Mouse (Mus musculus): Measurements from ENCODE around the gene Slc25a19. TPM values are rescaled to one million over a fixed set of nuclear protein-coding genes. Genes with fewer than 3 reads are reported as not detected.
A peak's percentile ranks its signal among the peaks of the same experiment; 100 is the strongest.

Gene Slc25a19
- total RNA-seq, 2 experiments from 2014 or later = 56.8 to 60.1 TPM

GRCm38 (mm10) chr11:115604304-115604696 is 23.8 kb downstream of the Slc25a19 start:
- DNase-seq (ENCODE audit: low spot score in 2 of 2) = no peak
- intact Hi-C loops (cut with DNase I) = loop anchor here (5.0 kb wide), 2 partner anchors 67 to 112 kb away; partner anchors contain the start of genes Nt5c and Sumo2

DNA sequence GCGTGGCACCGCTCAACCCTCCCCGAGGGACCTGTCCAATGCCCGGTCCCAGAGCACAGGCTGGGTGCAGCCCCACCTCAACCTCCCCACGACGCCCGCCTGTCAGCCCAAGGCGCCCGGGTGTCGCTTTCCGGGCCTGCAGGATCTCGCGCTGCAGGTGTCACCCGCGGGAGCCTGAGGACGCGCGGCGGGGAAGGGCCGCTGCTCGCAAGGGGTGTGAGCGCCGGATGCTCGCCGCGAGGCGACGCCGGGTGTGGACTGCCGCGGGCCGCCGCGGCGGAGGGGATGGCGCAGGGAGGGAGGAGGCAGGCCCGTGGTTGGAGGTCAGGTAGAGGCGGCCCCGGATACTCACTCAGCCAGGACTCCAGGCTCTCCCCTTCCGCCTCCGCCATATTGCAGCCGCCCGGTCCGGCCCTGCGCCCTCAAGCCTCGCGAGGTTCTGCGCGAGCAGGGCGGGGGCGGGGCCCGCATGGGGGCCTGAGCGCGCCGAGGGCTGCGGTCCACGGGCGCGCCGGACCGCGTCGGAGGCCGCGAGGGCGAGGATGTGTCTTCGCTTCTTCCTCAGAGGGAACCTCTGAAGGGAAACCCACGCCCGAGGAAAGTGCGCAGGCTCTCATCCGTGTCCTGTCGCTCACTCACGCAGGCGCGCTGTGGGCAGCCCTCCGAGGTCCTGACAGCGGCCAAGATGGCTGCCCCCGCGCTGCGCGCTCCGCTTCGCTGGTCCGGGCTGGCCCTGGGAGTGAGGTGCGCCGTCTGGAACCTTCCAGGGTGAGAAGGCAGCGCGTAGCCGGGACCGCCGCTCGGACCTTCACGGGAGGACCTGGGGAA is 24.4 kb downstream of the Slc25a19 start, which contains the start of the genes Mrps7 and Gga3:
Mrps7 (plus strand) TSS at position 450 of the 828 bp plus-strand sequence.
Gga3 (minus strand) TSS at position 576 of the 828 bp plus-strand sequence.
- peak; percentile 91 to 93 for DNase-seq (ENCODE audit: low spot score in 2 of 2)
- intact Hi-C loops (cut with DNase I) = loop anchor here (5.0 kb wide), 2 partner anchors 66 to 111 kb away; partner anchors contain the start of genes Nt5c and Sumo2

GRCm38 (mm10) chr11:115603128-115603475 is 25.0 kb downstream of the Slc25a19 start:
- intact Hi-C loops (cut with DNase I) = loop anchor here (5.0 kb wide), 2 partner anchors 66 to 111 kb away; partner anchors contain the start of genes Nt5c and Sumo2

GRCm38 (mm10) chr11:115601174-115601573 is 26.9 kb downstream of the Slc25a19 start:
- intact Hi-C loops (cut with DNase I) = loop anchor here (5.0 kb wide), 2 partner anchors 64 to 109 kb away; partner anchors contain the start of genes Nt5c and Sumo2
- DNase-seq (ENCODE audit: low spot score in 2 of 2) = no peak

More at GRCm38 (mm10) chr11:115603128-115603475, 25.0 kb downstream of the Slc25a19 start:
- no peak for DNase-seq (ENCODE audit: low spot score in 2 of 2)

DNA sequence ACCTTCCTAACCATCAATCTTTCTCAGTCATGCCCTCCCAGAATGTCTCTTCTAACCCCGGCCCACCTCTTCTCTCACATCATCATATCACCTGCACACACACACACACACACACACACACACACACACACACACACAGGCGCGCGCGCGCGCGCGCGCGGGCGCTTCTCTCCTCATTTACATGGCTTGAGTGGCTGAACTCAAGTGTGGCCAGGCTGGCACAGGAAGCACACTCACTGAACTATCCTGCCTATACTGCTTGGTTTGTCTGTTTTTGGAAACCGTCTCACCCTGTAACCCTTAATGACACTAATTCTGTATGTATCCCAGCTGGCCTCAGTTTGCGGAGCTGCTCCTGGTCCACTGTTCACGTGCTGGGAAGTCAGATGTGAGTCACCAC is 27.4 kb downstream of the Slc25a19 start:
- DNase-seq (ENCODE audit: low spot score in 2 of 2) = no peak
- intact Hi-C loops (cut with DNase I) = loop anchor here (5.0 kb wide), 2 partner anchors 63 to 108 kb away; partner anchors contain the start of genes Nt5c and Sumo2

DNA sequence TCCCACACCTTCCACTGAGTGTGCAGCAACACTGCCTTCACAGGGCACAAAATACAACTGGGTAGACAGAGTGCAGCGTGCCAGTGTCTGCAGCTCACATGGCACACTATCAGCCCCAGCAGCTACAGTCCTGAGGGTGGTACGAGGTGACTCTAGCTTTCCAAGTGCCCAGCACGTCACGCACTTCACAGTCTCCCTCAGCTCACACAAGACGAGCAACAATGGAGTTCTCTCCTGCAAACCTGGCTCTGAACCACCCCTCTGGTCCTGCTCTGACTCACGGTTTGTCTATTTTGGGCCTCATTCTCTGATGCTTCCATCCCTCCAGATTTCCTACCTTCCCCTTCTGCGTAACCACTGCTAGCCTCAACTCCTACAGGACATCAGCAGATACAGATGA is 28.4 kb downstream of the Slc25a19 start:
- DNase-seq (ENCODE audit: low spot score in 2 of 2) = peak; percentile 37 to 59
- intact Hi-C loops (cut with DNase I) = loop anchor here (5.0 kb wide), 2 partner anchors 62 to 107 kb away; partner anchors contain the start of genes Nt5c and Sumo2

DNA sequence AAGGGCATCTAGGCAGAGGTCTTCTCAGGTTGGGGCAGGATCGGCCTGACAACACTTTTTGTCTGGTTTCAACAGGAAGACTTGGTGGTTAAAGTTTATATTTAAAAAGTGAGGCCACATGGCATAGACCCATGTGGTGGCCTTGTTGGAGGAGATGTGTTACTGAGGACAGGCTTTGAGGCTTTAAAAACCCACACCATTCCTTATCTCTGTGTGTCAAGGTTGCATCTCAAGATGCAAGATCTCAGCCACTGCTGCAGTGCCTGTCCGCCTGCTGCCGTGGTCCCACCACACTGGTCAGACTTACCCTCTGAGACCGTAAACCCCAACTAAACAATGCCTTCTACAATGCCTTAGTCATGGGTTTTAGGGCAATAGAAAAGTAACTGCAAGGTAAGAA is 29.8 kb downstream of the Slc25a19 start:
- DNase-seq (ENCODE audit: low spot score in 2 of 2) = no peak
- intact Hi-C loops (cut with DNase I) = no loop called here

DNA sequence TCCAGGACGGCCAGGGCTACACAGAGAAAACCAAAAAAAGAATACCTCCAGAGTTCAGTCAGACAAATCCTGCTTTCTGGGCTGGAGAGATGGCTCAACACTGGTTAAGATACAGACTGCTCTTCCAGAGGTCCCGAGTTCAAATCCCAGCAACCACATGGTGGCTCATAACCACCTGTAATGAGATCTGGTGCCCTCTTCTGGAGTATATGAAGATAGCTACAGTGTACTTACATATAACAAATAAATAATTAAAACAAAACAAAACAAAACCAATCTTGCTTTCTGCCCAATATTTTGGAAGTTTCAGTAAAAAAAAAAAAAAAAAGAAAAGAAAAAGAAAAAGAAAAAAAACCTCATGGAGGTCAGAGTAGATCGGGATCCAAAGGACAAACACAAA is 32.9 kb downstream of the Slc25a19 start:
- intact Hi-C loops (cut with DNase I) = no loop called here
- no peak for DNase-seq (ENCODE audit: low spot score in 2 of 2)

DNA sequence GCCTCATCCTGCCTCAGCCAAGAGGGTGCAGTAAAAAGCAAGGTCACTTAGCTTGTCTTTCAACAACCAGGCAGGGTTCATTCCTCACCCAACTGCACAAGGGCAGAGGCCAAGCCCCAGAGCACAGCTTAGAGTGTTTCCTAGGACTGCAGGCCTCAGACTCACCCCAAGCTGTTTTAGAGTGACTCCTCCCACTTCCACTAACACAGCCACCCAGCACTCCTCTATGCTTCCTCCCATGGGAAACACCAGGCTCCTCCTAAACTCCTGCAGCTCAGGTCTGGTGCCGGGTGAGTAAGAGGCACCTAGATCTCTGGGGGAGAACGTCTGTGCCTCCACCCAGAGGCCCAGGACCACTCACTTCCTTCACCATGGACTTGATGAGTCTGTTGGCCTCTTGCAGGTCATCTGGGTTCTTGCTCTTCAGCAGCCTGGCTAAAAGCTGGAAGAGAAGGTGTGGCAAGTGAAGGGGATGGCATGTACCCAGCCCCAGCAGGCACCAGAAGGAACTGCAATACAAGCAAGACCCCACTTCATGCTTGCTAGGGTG is 37.5 kb downstream of the Slc25a19 start:
- DNase-seq (ENCODE audit: low spot score in 2 of 2) = no peak
- intact Hi-C loops (cut with DNase I) = no loop called here

- no peak for DNase-seq (ENCODE audit: low spot score in 2 of 2)
- intact Hi-C loops (cut with DNase I) = no loop called here
Measured at GRCm38 (mm10) chr11:115587984-115588383, 40.1 kb downstream of the Slc25a19 start.

GRCm38 (mm10) chr11:115586403-115586802 is 41.7 kb downstream of the Slc25a19 start:
- intact Hi-C loops (cut with DNase I) = no loop called here
- DNase-seq (ENCODE audit: low spot score in 2 of 2) = no peak

GRCm38 (mm10) chr11:115585573-115586100 is 42.5 kb downstream of the Slc25a19 start:
- intact Hi-C loops (cut with DNase I) = no loop called here

GRCm38 (mm10) chr11:115584376-115585073 is 43.6 kb downstream of the Slc25a19 start:
- intact Hi-C loops (cut with DNase I) = no loop called here
- DNase-seq (ENCODE audit: low spot score in 2 of 2) = no peak

More at GRCm38 (mm10) chr11:115585573-115586100, 42.5 kb downstream of the Slc25a19 start:
- DNase-seq (ENCODE audit: low spot score in 2 of 2) = no peak

DNA sequence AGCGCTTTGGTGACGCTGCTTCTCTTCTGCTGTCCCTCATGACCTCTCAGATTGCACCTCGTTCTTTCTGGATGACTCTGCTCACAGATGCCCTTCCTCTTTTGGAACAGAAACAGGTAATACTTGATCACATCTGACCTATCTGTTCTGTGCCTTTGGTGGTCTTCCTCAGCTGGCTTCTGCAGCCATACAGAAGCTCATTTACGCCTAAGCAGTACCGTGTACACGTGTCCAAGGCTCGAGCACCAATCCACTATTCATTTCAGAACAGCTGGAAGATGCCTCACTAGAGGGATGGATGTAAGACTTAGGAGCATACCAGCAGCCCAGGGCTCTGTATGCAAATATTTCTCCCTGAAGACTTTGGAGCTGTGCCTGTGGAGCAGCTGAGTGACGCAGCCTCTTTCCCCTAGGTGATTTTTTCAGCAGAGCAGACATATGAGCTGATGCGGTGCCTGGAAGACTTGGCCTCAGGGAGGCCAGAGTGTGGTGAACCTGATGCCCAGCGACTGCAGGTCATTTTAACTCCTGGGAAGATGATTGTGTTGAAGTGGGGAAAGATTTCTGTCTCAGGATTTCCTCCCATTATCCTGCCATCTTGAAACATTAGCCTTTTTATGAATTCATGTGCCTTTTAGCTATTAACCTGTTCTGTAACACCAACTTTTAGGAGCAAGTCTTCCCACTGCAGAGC is 45.0 kb downstream of the Slc25a19 start:
- intact Hi-C loops (cut with DNase I) = no loop called here
- no peak for DNase-seq (ENCODE audit: low spot score in 2 of 2)

- intact Hi-C loops (cut with DNase I) = no loop called here
- no peak for DNase-seq (ENCODE audit: low spot score in 2 of 2)
Measured at GRCm38 (mm10) chr11:115579080-115579479, 49.0 kb downstream of the Slc25a19 start.

DNA sequence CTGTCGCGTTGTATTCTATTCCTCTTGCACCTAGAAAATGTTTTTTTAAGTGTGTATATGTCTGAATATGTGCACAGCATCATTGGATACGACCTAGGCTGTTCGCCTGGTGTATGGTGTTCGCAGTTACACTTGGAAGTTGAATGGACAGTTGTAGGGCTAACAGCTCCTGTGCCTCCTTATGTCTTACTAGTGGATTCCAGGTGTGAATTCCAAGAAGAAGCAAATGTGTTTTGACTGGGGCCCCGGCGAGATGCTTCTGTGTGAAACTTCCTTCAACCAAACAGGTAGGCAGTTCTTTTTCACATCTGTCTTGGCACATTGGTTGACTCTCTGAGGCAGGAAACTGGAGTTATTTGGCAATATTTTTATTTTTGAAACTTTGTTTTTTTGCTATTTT is 63.1 kb downstream of the Slc25a19 start:
- no peak for DNase-seq (ENCODE audit: low spot score in 2 of 2)
- intact Hi-C loops (cut with DNase I) = no loop called here
